Mouse (Mus musculus): ENCODE results near the gene Olfr506. TPM values are rescaled to one million over a fixed set of nuclear protein-coding genes. Genes with fewer than 3 reads are reported as not detected.

Olfr506 gene
- total and polyA plus RNA-seq, 3 experiments: 0.04 TPM; not detected in 2

- no peaks in the 10 kb centered on the region for H3K79me2 ChIP-seq (ENCODE audit: control insufficient read depth, insufficient read depth, low read length, poor library complexity)
Observed at GRCm38 (mm10) chr7:108662419-108662818, 51.8 kb downstream of the Olfr506 start.

More at GRCm38 (mm10) chr7:108662419-108662818, 51.8 kb downstream of the Olfr506 start:
- Histone ChIP-seq H3K36me3 (ENCODE audit: control insufficient read depth in 1 of 2, insufficient read depth in 2 of 2, low read length in 2 of 2) (no peaks in the 10 kb centered on the region), H3K27ac (ENCODE audit: control insufficient read depth, low read depth, low read length) (no peak overlapping the region), H3K27me3 (ENCODE audit: control insufficient read depth in 1 of 2, insufficient read depth in 2 of 2, low read length in 2 of 2) (no peaks in the 10 kb centered on the region), H3K4me3 (ENCODE audit: control insufficient read depth in 1 of 2, insufficient read depth in 1 of 2, low read depth in 2 of 2, low read length in 2 of 2) (no peak overlapping the region), H3K4me1 (ENCODE audit: control insufficient read depth in 1 of 2, insufficient read depth in 2 of 2, low read length in 2 of 2) (no peaks in the 10 kb centered on the region), H3K9ac (ENCODE audit: control insufficient read depth, low read depth, low read length, poor library complexity, severe bottlenecking) (no peak overlapping the region), H3K9me3 (replicated peaks; ENCODE audit: insufficient read depth, low read length) (no peaks in the 10 kb centered on the region)
- TF ChIP-seq ETS1 (IDR thresholded peaks at IDR 0.05; ENCODE audit: low read depth, low read length): no peak
- no peak for TF ChIP-seq POLR2AphosphoS2 (IDR thresholded peaks at IDR 0.05; ENCODE audit: low read length)
- no peak for TF ChIP-seq HCFC1 (IDR thresholded peaks at IDR 0.05; ENCODE audit: low read depth, low read length)
- TF ChIP-seq NELFE (IDR thresholded peaks at IDR 0.05; ENCODE audit: low read depth, low read length): no peak
- no peak for TF ChIP-seq SMC3 (IDR thresholded peaks at IDR 0.05; ENCODE audit: low read depth, low read length)
- TF ChIP-seq POLR2A (IDR thresholded peaks at IDR 0.05; ENCODE audit: control insufficient read depth in 1 of 2, insufficient read depth in 1 of 2, low read depth in 1 of 2, low read length in 2 of 2, poor library complexity in 1 of 2): no peak
- no peak for TF ChIP-seq BHLHE40 (IDR thresholded peaks at IDR 0.05; ENCODE audit: borderline replicate concordance, low read depth, low read length)
- no peak for TF ChIP-seq POLR2AphosphoS5 (IDR thresholded peaks at IDR 0.05; ENCODE audit: borderline replicate concordance, low read depth, low read length)
- TF ChIP-seq CTCF (IDR thresholded peaks at IDR 0.05 in 2 of 3, conservative IDR thresholded peaks at IDR 0.05 in 1 of 3; ENCODE audit: control insufficient read depth in 1 of 3, insufficient read depth in 1 of 3, low read depth in 2 of 3, low read length in 3 of 3, poor library complexity in 1 of 3, severe bottlenecking in 1 of 3): no peak
- no peak for TF ChIP-seq MXI1 (IDR thresholded peaks at IDR 0.05; ENCODE audit: low read depth, low read length)
- TF ChIP-seq ELF1 (IDR thresholded peaks at IDR 0.05; ENCODE audit: low read depth, low read length): no peak
- TF ChIP-seq TBP (IDR thresholded peaks at IDR 0.05; ENCODE audit: low read depth, low read length): no peak
- TF ChIP-seq SIN3A (IDR thresholded peaks at IDR 0.05; ENCODE audit: low read length): no peak
- no peak for TF ChIP-seq TCF12 (IDR thresholded peaks at IDR 0.05; ENCODE audit: low read depth, low read length)
- TF ChIP-seq JUND (IDR thresholded peaks at IDR 0.05; ENCODE audit: low read depth, low read length): no peak
- TF ChIP-seq CHD2 (IDR thresholded peaks at IDR 0.05; ENCODE audit: low read length): no peak
- no peak for TF ChIP-seq MYC (IDR thresholded peaks at IDR 0.05; ENCODE audit: low read depth, low read length)
- TF ChIP-seq USF1 (IDR thresholded peaks at IDR 0.05; ENCODE audit: low read depth, low read length): no peak
- DNase-seq (ENCODE audit: low read depth, low spot score): no peak

Other genes with a start within 250 kb of the Olfr506 start
- not detected in 2 replicates for gene Olfr494, start 245.5 kb upstream of the Olfr506 start, total RNA-seq (2012; rRNA removed)
- not detected for gene Olfr494, start 245.5 kb upstream of the Olfr506 start, polyA plus RNA-seq (2012; ENCODE audit: insufficient read depth in 1 of 2, insufficient read length in 2 of 2, low read depth in 1 of 2, low replicate concordance in 2 of 2, missing spikeins in 1 of 2)
- gene Olfr495, start 217.6 kb upstream of the Olfr506 start, total RNA-seq (2012; rRNA removed): not detected in 2 replicates
- not detected for gene Olfr495, start 217.6 kb upstream of the Olfr506 start, polyA plus RNA-seq (2012; ENCODE audit: insufficient read depth in 1 of 2, insufficient read length in 2 of 2, low read depth in 1 of 2, low replicate concordance in 2 of 2, missing spikeins in 1 of 2)
- gene Olfr497, start 190.4 kb upstream of the Olfr506 start, total RNA-seq (2012; rRNA removed): not detected in 2 replicates
- gene Olfr497, start 190.4 kb upstream of the Olfr506 start, polyA plus RNA-seq (2012; ENCODE audit: insufficient read depth in 1 of 2, insufficient read length in 2 of 2, low read depth in 1 of 2, low replicate concordance in 2 of 2, missing spikeins in 1 of 2): not detected
- gene Olfr498, start 145.5 kb upstream of the Olfr506 start, total RNA-seq (2012; rRNA removed): not detected in 2 replicates
- not detected for gene Olfr498, start 145.5 kb upstream of the Olfr506 start, polyA plus RNA-seq (2012; ENCODE audit: insufficient read depth in 1 of 2, insufficient read length in 2 of 2, low read depth in 1 of 2, low replicate concordance in 2 of 2, missing spikeins in 1 of 2)
- not detected in 2 replicates for gene Olfr502, start 85.7 kb upstream of the Olfr506 start, total RNA-seq (2012; rRNA removed)
- gene Olfr502, start 85.7 kb upstream of the Olfr506 start, polyA plus RNA-seq (2012; ENCODE audit: insufficient read depth in 1 of 2, insufficient read length in 2 of 2, low read depth in 1 of 2, low replicate concordance in 2 of 2, missing spikeins in 1 of 2): not detected
- gene Olfr503, start 66.3 kb upstream of the Olfr506 start, total RNA-seq (2012; rRNA removed): not detected in 2 replicates
- gene Olfr503, start 66.3 kb upstream of the Olfr506 start, polyA plus RNA-seq (2012; ENCODE audit: insufficient read depth in 1 of 2, insufficient read length in 2 of 2, low read depth in 1 of 2, low replicate concordance in 2 of 2, missing spikeins in 1 of 2): not detected
- not detected in 2 replicates for gene Olfr504, start 45.0 kb upstream of the Olfr506 start, total RNA-seq (2012; rRNA removed)
- gene Olfr504, start 45.0 kb upstream of the Olfr506 start, polyA plus RNA-seq (2012; ENCODE audit: insufficient read depth in 1 of 2, insufficient read length in 2 of 2, low read depth in 1 of 2, low replicate concordance in 2 of 2, missing spikeins in 1 of 2): not detected
- not detected in 2 replicates for gene Olfr507, start 11.0 kb downstream of the Olfr506 start, total RNA-seq (2012; rRNA removed)
- gene Olfr507, start 11.0 kb downstream of the Olfr506 start, polyA plus RNA-seq (2012; ENCODE audit: insufficient read depth in 1 of 2, insufficient read length in 2 of 2, low read depth in 1 of 2, low replicate concordance in 2 of 2, missing spikeins in 1 of 2): not detected
- not detected in 2 replicates for gene Olfr508, start 19.2 kb downstream of the Olfr506 start, total RNA-seq (2012; rRNA removed)
- gene Olfr508, start 19.2 kb downstream of the Olfr506 start, polyA plus RNA-seq (2012; ENCODE audit: insufficient read depth in 1 of 2, insufficient read length in 2 of 2, low read depth in 1 of 2, low replicate concordance in 2 of 2, missing spikeins in 1 of 2): not detected
- gene Olfr509, start 41.1 kb downstream of the Olfr506 start, total RNA-seq (2012; rRNA removed): not detected in 2 replicates
- gene Olfr509, start 41.1 kb downstream of the Olfr506 start, polyA plus RNA-seq (2012; ENCODE audit: insufficient read depth in 1 of 2, insufficient read length in 2 of 2, low read depth in 1 of 2, low replicate concordance in 2 of 2, missing spikeins in 1 of 2): not detected
- not detected in 2 replicates for gene Olfr510, start 55.6 kb downstream of the Olfr506 start, total RNA-seq (2012; rRNA removed)
- not detected for gene Olfr510, start 55.6 kb downstream of the Olfr506 start, polyA plus RNA-seq (2012; ENCODE audit: insufficient read depth in 1 of 2, insufficient read length in 2 of 2, low read depth in 1 of 2, low replicate concordance in 2 of 2, missing spikeins in 1 of 2)
- gene Olfr512, start 102.5 kb downstream of the Olfr506 start, total RNA-seq (2012; rRNA removed): not detected in 2 replicates
- gene Olfr512, start 102.5 kb downstream of the Olfr506 start, polyA plus RNA-seq (2012; ENCODE audit: insufficient read depth in 1 of 2, insufficient read length in 2 of 2, low read depth in 1 of 2, low replicate concordance in 2 of 2, missing spikeins in 1 of 2): not detected
- gene Olfr513, start 140.2 kb downstream of the Olfr506 start, total RNA-seq (2012; rRNA removed): not detected in 2 replicates
- gene Olfr513, start 140.2 kb downstream of the Olfr506 start, polyA plus RNA-seq (2012; ENCODE audit: insufficient read depth in 1 of 2, insufficient read length in 2 of 2, low read depth in 1 of 2, low replicate concordance in 2 of 2, missing spikeins in 1 of 2): not detected
- not detected in 2 replicates for gene Olfr514, start 215.2 kb downstream of the Olfr506 start, total RNA-seq (2012; rRNA removed)
- gene Olfr514, start 215.2 kb downstream of the Olfr506 start, polyA plus RNA-seq (2012; ENCODE audit: insufficient read depth in 1 of 2, insufficient read length in 2 of 2, low read depth in 1 of 2, low replicate concordance in 2 of 2, missing spikeins in 1 of 2): not detected
- not detected in 2 replicates for gene Olfr516, start 239.7 kb downstream of the Olfr506 start, total RNA-seq (2012; rRNA removed)
- not detected for gene Olfr516, start 239.7 kb downstream of the Olfr506 start, polyA plus RNA-seq (2012; ENCODE audit: insufficient read depth in 1 of 2, insufficient read length in 2 of 2, low read depth in 1 of 2, low replicate concordance in 2 of 2, missing spikeins in 1 of 2)

All from MEL (cell line).